Mouse (Mus musculus) bone marrow macrophage, adult 2 months (primary cell): ENCODE results near the gene Tenm3.

Source experiments
- CTCF ChIP-seq: IDR thresholded peaks from 2 replicates; pipeline ENCODE4 v1.5.1; 2012; ENCODE audit warnings: low read depth, mild to moderate bottlenecking, low read length, moderate library complexity
- POLR2A ChIP-seq: IDR thresholded peaks from 2 replicates; pipeline ENCODE4 v1.6.1; 2012; ENCODE audit warnings: mild to moderate bottlenecking, low read depth, low read length, borderline replicate concordance

DNA sequence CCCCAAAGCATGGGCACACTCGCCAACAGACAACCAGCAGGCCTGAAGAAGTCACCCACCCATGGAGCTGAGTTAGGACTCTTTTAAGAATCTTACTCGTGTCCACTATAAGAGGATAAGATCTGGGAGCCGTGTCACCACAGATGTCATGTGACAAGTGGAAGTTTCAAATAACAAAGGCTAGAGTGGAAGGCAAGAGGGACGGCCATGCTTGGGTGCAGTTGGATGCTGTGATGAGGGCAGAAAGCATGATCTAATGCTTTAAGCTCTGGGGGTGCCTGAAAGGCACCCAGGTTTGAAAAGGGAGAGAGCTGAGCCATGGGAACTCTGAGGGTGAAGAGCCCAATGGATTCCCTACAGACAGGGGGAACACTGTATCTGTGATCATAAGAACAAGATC, 64.6 kb downstream of the Tenm3 start:
- no peak for TF ChIP-seq POLR2A
- no peak for TF ChIP-seq CTCF
